Mouse (Mus musculus) central nervous system, embryonic 14 days (tissue): ENCODE measurements around the gene C4b. TPM values are rescaled to one million over a fixed set of nuclear protein-coding genes. Genes with fewer than 3 reads are reported as not detected.

Source experiments
- polyA plus RNA-seq: library from polyadenylated mRNA; depleted of rRNA; stranded (reverse); fragments of >200 nt; gene quantifications from 2 replicates; pipeline ENCODE4 v1.2.3, GENCODE M21; 2012; rRNA removed

Gene C4b
- 0.23 and 0.74 TPM in 2 replicates for polyA plus RNA-seq

DNA sequence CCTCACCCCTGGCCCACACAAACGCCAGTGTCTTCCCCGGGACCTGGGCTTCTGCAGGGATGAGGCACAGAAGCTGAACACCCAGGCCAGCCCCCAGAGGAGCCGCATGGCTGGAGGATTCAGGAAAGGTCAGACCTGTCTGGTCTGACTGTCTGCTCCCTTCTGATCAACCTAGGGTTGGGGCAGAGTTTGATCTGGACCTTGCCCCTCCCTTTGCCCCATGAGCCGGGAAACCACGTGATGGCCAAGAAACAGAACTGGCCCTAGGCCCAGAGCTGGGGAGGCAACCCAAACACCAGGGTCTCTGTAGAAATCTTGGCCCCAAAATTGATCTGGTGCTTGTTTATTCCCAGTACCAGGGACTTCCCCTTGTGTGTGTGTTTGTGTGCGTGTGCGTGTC is at the start of gene C4b:
Gene C4b, minus strand, starts transcription at position 164 of the 400 bp plus-strand sequence.

Other genes starting within 250 kb of the C4b start
- gene Btnl6, start 226.5 kb downstream of the C4b start, polyA plus RNA-seq: not detected in 2 replicates
- gene Notch4, start 179.6 kb downstream of the C4b start, polyA plus RNA-seq: 11.9 and 13.3 TPM in 2 replicates
- gene Gpsm3, start 154.1 kb downstream of the C4b start, polyA plus RNA-seq: 3.4 and 4.3 TPM in 2 replicates
- gene Pbx2, start 152.6 kb downstream of the C4b start, polyA plus RNA-seq: 104 and 106 TPM in 2 replicates
- 8.7 and 9.9 TPM in 2 replicates for gene Ager, start 146.0 kb downstream of the C4b start, polyA plus RNA-seq
- 226 and 258 TPM in 2 replicates for gene Rnf5, start 140.2 kb downstream of the C4b start, polyA plus RNA-seq
- gene Agpat1, start 139.6 kb downstream of the C4b start, polyA plus RNA-seq: 172 and 183 TPM in 2 replicates
- gene Egfl8, start 127.9 kb downstream of the C4b start, polyA plus RNA-seq: 9.5 and 13.6 TPM in 2 replicates
- 25.5 and 27.9 TPM in 2 replicates for gene Ppt2, start 115.4 kb downstream of the C4b start, polyA plus RNA-seq
- gene Prrt1, start 114.3 kb downstream of the C4b start, polyA plus RNA-seq: 44.9 and 49.4 TPM in 2 replicates
- 5.3 and 5.5 TPM in 2 replicates for gene Fkbpl, start 99.1 kb downstream of the C4b start, polyA plus RNA-seq
- 107 and 109 TPM in 2 replicates for gene Atf6b, start 96.7 kb downstream of the C4b start, polyA plus RNA-seq
- 0.34 and 0.75 TPM in 2 replicates for gene Tnxb, start 73.3 kb downstream of the C4b start, polyA plus RNA-seq
- 0.04 TPM in 1 of 2 replicates, not detected in the other for gene Cyp21a1, start 60.7 kb upstream of the C4b start, polyA plus RNA-seq
- 68.6 and 70.2 TPM in 2 replicates for gene Stk19, start 93.1 kb upstream of the C4b start, polyA plus RNA-seq
- 84.5 and 86.1 TPM in 2 replicates for gene Dxo, start 93.1 kb upstream of the C4b start, polyA plus RNA-seq
- 102 and 104 TPM in 2 replicates for gene Skiv2l, start 106.3 kb upstream of the C4b start, polyA plus RNA-seq
- gene Nelfe, start 106.5 kb upstream of the C4b start, polyA plus RNA-seq: 74.4 and 75.2 TPM in 2 replicates
- 1.2 and 2.4 TPM in 2 replicates for gene Cfb, start 118.6 kb upstream of the C4b start, polyA plus RNA-seq
- 112 and 124 TPM in 2 replicates for gene Zbtb12, start 135.6 kb upstream of the C4b start, polyA plus RNA-seq
- not detected in 2 replicates for gene Gm20547, start 138.2 kb upstream of the C4b start, polyA plus RNA-seq
- gene C2, start 154.4 kb upstream of the C4b start, polyA plus RNA-seq: 2.2 and 3.4 TPM in 2 replicates
- 310 and 337 TPM in 2 replicates for gene Ehmt2, start 154.6 kb upstream of the C4b start, polyA plus RNA-seq
- gene Slc44a4, start 170.6 kb upstream of the C4b start, polyA plus RNA-seq: 0.02 and 0.08 TPM in 2 replicates
- 24.0 and 24.4 TPM in 2 replicates for gene Neu1, start 187.4 kb upstream of the C4b start, polyA plus RNA-seq
- 4.4 and 6.7 TPM in 2 replicates for gene Hspa1b, start 215.4 kb upstream of the C4b start, polyA plus RNA-seq
- not detected in 2 replicates for gene Gm20481, start 226.0 kb upstream of the C4b start, polyA plus RNA-seq
- gene Hspa1a, start 228.3 kb upstream of the C4b start, polyA plus RNA-seq: 4.1 and 5.8 TPM in 2 replicates
- 0.29 and 0.31 TPM in 2 replicates for gene Hspa1l, start 228.8 kb upstream of the C4b start, polyA plus RNA-seq
- gene Lsm2, start 238.0 kb upstream of the C4b start, polyA plus RNA-seq: 113 and 117 TPM in 2 replicates